Mouse (Mus musculus): ENCODE measurements around the gene Tssk3. TPM values are rescaled to one million over a fixed set of nuclear protein-coding genes. Genes with fewer than 3 reads are reported as not detected.
"Not testable (repeated sequence)": the region's sequence is repeated elsewhere in the genome, so short reads cannot be mapped to it uniquely, and the experiment has no call there.

Tssk3 gene
- total RNA-seq, 2 experiments from 2014 or later = not detected

DNA sequence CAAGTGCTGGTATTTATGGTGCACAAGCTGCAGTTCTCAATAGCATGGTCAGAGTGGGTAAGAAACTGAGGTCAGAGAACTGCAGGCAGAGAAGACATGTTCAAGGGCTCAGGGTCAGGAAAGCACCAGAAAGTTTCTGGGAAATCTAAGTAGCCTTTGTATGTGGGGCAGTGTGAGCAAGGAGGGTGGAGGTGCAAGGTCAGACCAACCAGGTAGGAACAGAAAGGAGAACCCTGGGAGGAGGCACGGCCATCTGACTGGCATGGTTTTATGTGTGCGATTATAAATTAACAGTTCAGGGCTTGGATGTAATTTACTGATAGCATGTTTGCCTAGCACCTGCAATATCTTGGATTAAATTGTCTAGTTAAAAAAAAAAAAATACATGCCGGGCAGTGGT is 31.1 kb downstream of the Tssk3 start:
- intact Hi-C loops (cut with DNase I) = loop anchor here (5.0 kb wide), 1 partner anchor 272 kb away; the partner anchor contains the start of genes S100pbp and Yars
- no peak for TF ChIP-seq CTCF (IDR thresholded peaks at IDR 0.05)
- no peak for DNase-seq
- Histone ChIP-seq H3K27ac (no peak overlapping the region), H3K4me3 (no peak overlapping the region)

DNA sequence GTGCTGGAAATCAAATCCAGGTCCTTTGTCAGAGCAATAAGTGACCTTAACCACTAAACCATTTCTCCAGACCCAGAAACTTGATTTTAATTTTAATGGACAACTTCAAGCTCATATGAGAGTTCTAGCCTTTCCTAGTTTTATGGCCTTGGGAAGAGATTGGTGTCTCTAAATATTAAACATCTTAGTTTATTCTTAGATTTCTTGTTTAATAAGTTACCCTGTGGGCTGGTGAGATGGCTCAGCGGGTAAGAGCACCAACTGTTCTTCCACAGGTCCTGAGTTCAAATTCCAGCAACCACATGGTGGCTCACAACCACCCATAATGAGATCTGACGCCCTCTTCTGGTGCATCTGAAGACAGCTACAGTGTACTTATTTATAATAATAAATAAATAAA is 33.5 kb downstream of the Tssk3 start:
- intact Hi-C loops (cut with DNase I); DNase-seq; H3K4me3 ChIP-seq; H3K27ac ChIP-seq: not testable (repeated sequence)

DNA sequence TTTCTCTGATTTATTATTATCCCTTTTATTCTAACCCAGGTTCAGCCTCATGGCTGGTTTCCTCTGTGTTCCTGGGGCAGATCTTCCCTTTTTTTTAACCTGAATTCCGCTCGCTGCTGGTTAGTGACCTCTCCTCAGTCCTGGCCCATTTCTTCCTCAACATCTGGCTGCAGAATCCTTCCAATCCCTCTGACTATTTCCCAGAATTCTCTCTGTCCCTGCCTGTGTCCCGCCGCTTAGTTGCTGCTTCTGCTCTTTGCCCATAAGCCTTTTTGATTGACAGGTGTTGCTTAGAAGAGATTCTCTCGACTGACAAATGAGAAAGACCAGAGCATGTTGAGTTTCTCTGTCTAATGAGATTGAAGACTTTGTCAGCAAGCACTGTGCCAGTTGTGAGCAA is 34.7 kb downstream of the Tssk3 start:
- no peak for DNase-seq
- H3K27ac ChIP-seq = no peak overlapping the region
- no peak overlapping the region for H3K4me3 ChIP-seq
- intact Hi-C loops (cut with DNase I) = no loop called here
- TF ChIP-seq CTCF (IDR thresholded peaks at IDR 0.05) = no peak

DNA sequence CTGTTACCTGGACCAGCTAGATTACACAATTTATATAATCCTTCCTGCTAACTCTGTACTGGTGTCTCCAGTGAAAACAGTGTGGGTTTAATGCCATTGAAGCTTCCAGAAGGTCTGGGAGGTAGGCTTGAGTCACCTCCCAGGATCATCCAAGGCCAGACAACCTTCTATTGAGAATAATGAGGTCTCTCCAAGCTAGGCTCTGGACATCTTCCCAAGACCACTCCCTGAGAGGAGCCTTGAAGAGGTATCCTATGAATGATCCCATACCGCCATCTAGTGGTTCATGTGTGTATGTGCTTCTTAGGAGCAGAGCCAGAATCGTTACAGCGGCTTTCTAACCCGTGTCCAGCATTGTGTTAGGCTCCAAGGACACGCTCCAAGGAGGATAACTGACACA is 35.6 kb downstream of the Tssk3 start:
- Histone ChIP-seq H3K27ac (no peak overlapping the region), H3K4me3 (peak overlapping the region; percentile 38; the same call in 1 of the 2 replicates)
- TF ChIP-seq CTCF (IDR thresholded peaks at IDR 0.05) = peak; percentile 98
- intact Hi-C loops (cut with DNase I) = loop anchor here (1.0 kb wide), 1 partner anchor 105 kb away; no protein-coding TSS in a partner anchor
- peak; percentile 53 for DNase-seq

DNA sequence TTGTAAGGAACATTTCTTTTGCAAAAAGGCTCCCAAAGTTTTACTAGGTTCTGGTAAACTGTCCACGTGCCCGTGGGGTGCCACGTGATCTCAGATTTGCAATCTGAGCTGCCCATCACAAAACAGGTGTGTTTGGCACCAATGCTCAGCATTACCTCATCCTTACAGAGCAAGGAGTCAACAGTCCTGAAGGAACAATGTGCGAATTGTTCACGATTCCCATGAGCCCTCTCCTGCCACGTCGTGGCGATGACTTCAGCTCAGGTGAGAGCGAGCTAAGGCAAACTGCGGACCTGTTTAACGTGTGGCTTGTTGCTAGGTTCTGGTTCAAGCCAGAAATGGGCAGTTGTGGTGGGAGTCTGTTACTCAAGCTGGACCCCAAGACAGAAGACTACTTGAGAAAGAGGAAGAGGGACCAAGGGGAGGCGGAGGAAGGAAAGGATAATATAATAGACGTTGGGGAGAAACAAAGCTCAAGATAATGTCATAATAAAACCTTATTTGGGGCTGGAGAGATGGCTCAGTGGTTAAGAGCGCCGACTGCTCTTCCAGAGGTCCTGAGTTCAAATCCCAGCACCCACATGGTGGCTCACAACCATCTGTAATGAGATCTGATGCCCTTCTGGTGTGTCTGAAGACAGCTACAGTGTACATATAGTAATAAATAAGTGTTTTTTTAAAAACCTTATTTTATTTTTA is 39.2 kb downstream of the Tssk3 start:
- no peak for TF ChIP-seq CTCF (IDR thresholded peaks at IDR 0.05)
- intact Hi-C loops (cut with DNase I) = loop anchor here (1.0 kb wide), 1 partner anchor 100 kb away; no protein-coding TSS in a partner anchor
- Histone ChIP-seq H3K27ac (no peak overlapping the region), H3K4me3 (no peak overlapping the region)
- DNase-seq = no peak

DNA sequence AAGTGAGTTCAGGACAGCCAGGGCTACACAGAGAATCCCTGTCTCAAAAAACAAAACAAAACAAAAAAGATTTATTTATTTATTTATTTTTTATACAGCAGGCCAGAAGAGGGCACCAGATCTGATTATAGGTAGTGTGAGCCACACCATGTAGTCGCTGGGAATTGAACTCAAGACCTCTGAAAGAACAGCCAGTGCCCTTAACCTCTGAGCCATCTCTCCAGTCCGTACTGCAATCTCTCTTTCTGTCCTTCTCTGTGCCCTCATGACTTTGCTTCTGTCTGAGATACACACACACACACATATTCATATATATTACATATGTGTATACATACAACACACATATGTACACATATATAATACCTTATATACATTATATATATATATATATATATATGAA is 40.0 kb downstream of the Tssk3 start:
- DNase-seq = no peak
- intact Hi-C loops (cut with DNase I) = loop anchor here (1.0 kb wide), 1 partner anchor 100 kb away; no protein-coding TSS in a partner anchor
- TF ChIP-seq CTCF (IDR thresholded peaks at IDR 0.05) = no peak
- H3K4me3 ChIP-seq = no peak overlapping the region
- no peak overlapping the region for H3K27ac ChIP-seq

DNA sequence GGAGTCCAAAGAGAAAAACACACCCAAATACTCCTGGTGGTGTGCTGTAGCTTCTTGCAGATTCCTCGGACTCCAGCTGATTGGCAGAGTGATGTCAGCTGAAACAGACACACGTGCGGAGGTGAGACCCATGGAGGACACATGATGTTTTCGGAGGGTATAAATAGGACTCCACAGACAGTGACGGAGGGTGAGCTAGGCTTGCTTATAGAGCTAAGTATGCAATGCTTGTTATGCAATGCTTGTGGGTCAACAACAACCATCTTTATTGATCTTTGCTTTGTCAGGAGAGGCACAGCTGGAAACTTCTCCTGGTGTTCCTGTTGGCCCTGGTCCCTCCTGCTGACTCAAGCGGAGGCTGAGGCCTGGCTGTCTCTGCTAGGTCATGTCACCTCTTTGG is 42.1 kb downstream of the Tssk3 start:
- no peak for TF ChIP-seq CTCF (IDR thresholded peaks at IDR 0.05)
- Histone ChIP-seq H3K4me3 (no peak overlapping the region), H3K27ac (no peak overlapping the region)

DNA sequence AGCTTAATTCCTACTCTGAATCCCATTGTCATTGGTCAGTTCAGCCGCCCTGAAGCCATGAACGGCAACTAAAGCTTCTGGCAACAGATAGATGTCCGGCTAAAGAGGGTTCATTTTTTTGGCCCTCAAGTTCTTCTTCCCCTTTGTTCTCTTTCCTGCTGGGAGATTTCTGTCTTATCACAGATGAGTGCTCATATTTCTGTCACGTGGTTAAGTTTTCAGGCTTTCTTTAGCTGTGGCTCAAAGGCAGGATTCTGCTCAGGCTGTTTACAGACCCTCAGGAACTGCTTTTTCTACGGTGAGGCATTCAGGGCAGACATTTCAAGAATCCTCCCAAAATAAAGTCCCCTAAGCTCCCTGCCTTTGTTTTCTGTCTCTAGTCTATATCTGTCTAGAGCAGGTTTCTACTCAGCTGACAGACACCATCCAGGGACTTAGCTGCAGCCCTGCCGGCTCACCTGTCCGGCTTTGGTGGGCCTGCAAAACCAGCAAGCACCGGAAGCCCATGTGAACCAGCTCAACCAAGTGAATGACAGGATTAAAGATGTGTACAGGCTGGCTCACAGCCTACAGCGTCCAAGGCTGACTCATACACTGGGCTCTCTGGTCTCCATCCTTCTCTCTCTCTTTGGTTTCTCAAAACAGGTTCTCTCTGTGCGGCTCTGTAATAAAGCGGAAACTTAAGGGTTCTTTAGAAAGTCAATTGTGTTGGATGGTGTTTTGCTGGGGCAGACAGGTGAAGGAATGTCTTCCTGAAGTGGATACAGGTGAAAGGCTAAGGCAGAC is 42.9 kb downstream of the Tssk3 start:
- intact Hi-C loops (cut with DNase I) = no loop called here
- H3K27ac ChIP-seq = no peak overlapping the region
- DNase-seq = no peak
- no peak for TF ChIP-seq CTCF (IDR thresholded peaks at IDR 0.05)
- H3K4me3 ChIP-seq = no peak overlapping the region

More for the DNA sequence above, 42.1 kb downstream of the Tssk3 start:
- no peak for DNase-seq
- intact Hi-C loops (cut with DNase I) = no loop called here

DNA sequence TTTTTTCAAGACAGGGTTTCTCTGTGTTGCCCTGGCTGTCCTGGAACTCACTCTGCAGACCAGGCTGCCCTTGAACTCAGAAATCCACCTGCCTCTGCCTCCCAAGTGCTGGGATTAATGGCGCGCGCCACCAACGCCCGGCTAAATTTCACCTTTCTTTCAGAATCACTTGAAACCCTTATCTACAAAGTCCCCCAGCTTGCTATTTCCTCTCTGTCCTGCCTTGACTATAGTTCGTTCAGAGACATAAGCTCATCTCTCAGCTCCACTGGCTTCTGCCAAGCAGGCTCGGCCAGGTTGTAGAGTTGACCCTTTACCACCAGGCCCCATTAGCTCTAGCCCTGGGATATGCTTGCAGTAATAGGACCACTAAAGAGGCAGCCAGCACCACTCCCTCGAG is 43.5 kb downstream of the Tssk3 start:
- DNase-seq = no peak
- no peak overlapping the region for H3K27ac ChIP-seq
- intact Hi-C loops (cut with DNase I) = no loop called here
- TF ChIP-seq CTCF (IDR thresholded peaks at IDR 0.05) = no peak
- H3K4me3 ChIP-seq = no peak overlapping the region

DNA sequence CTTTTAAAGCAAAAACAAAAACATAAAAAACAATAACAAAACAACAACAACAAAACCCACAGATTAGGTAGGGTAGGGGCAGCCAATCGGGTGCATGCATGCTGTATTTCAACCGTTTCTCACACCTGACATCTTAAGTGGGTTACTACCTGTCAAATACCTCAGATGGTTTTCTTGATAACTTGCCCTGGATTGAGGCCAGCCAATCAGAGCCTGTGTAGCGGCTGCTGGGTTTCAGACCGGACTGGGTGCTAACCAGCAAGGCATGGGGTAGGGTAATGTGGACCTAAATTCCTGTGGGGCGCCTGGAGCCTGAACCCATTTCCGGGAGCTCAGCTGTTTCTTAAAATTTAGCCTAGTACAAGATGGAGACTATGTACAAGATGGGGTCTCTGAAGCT is 49.7 kb downstream of the Tssk3 start:
- intact Hi-C loops (cut with DNase I) = no loop called here
- Histone ChIP-seq H3K27ac (no peak overlapping the region), H3K4me3 (no peak overlapping the region)
- no peak for TF ChIP-seq CTCF (IDR thresholded peaks at IDR 0.05)
- DNase-seq = no peak

DNA sequence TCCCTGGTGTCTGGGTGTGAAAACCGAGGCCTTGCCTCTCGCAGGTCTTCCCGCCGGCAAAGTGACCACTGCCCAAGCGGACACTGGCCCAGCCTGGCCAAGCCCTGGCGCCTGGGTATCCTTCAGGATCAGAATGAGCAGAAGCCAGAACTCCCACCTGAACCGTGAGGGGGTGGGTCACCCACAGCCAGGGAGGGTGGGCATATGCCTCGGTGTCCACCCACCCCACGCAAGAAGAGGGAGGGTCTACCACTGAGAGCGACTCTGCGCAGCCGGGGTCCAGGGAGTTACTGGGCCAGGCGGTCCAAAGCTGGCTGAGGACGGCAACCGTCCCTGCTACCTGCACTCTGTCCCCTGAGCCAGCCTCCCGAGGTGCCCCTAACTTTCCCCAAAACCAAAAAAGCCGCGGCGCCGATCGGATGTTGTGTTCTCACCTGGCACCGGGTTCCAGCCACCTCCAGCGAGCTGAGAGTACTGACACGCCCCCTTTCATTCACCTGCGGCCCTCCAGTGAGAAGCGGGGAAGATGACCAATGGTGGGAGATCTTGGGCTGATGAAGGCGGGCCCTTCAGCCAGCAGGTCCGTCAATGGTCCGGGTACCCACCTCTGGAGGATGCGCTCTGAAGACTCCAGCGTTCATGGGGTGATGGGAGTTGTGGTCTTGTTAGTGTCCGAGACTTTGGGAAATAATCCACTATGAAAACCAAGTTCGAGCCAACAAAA is 50.3 kb downstream of the Tssk3 start, which contains the start of gene Zbtb8b:
Gene Zbtb8b, minus strand, starts transcription at position 514 of the 724 bp plus-strand sequence.
- no peak for DNase-seq
- intact Hi-C loops (cut with DNase I) = no loop called here
- Histone ChIP-seq H3K4me3 (no peak within 1 kb of the TSS), H3K27ac (no peak within 1 kb of the TSS)
- TF ChIP-seq CTCF (IDR thresholded peaks at IDR 0.05) = no peak

Other genes starting within 250 kb of the Tssk3 start
- gene C77080, start 229.6 kb downstream of the Tssk3 start, total RNA-seq (2021) = 1 to 10 TPM; 2.0 to 2.1 TPM
- gene Sync, start 203.4 kb downstream of the Tssk3 start, total RNA-seq (2021) = 10 to 100 TPM; 39.9 to 46.5 TPM
- gene Rbbp4, start 155.7 kb downstream of the Tssk3 start, total RNA-seq (2021) = 10 to 100 TPM; 38.5 to 46.9 TPM
- gene Zbtb8os, start 155.3 kb downstream of the Tssk3 start, total RNA-seq (2021) = 10 to 100 TPM; 24.8 to 28.9 TPM
- gene Zbtb8a, start 112.9 kb downstream of the Tssk3 start, total RNA-seq (2021) = 1 to 10 TPM in 1 of 2 experiments, under 1 TPM in 1; 0.61 to 1.3 TPM
- not detected for gene Zbtb8b, start 50.2 kb downstream of the Tssk3 start, total RNA-seq (2021)
- gene Bsdc1, start 29.4 kb downstream of the Tssk3 start, total RNA-seq (2021) = 10 to 100 TPM; 34.8 to 36.4 TPM
- gene Fam229a, start 168 bp upstream of the Tssk3 start, total RNA-seq (2021) = not detected
- 1 to 10 TPM in 1 of 2 experiments, under 1 TPM in 1; 0.69 to 1.1 TPM for gene Marcksl1, start 22.6 kb upstream of the Tssk3 start, total RNA-seq (2021)
- 10 to 100 TPM in 1 of 2 experiments, 1 to 10 TPM in 1; 9.1 to 10.6 TPM for gene Hdac1, start 51.7 kb upstream of the Tssk3 start, total RNA-seq (2021)
- gene Lck, start 82.6 kb upstream of the Tssk3 start, total RNA-seq (2021) = not detected
- gene Fam167b, start 87.5 kb upstream of the Tssk3 start, total RNA-seq (2021) = not detected
- gene Eif3i, start 109.6 kb upstream of the Tssk3 start, total RNA-seq (2021) = 100 to 1,000 TPM; 134 to 137 TPM
- gene Tmem234, start 109.6 kb upstream of the Tssk3 start, total RNA-seq (2021) = 10 to 100 TPM; 29.8 to 31.9 TPM
- gene Dcdc2b, start 123.2 kb upstream of the Tssk3 start, total RNA-seq (2021) = 1 to 10 TPM in 1 of 2 experiments, under 1 TPM in 1; 0.77 to 3.1 TPM
- 10 to 100 TPM in 1 of 2 experiments, 1 to 10 TPM in 1; 9.0 to 10.8 TPM for gene Iqcc, start 128.1 kb upstream of the Tssk3 start, total RNA-seq (2021)
- 10 to 100 TPM; 31.1 to 38.4 TPM for gene Ccdc28b, start 132.9 kb upstream of the Tssk3 start, total RNA-seq (2021)
- gene Txlna, start 150.0 kb upstream of the Tssk3 start, total RNA-seq (2021) = 10 to 100 TPM; 19.7 to 21.1 TPM
- 10 to 100 TPM; 80.9 to 85.9 TPM for gene Kpna6, start 181.7 kb upstream of the Tssk3 start, total RNA-seq (2021)
- gene Tmem39b, start 205.8 kb upstream of the Tssk3 start, total RNA-seq (2021) = 1 to 10 TPM; 3.1 to 4.4 TPM